Mouse (Mus musculus) kidney, adult 8-10 months (tissue): ENCODE results near the gene 4930595D18Rik.

Experiments used
- DNase-seq, 2 experiments: peaks; one replicate each; pipeline ENCODE4 v3.0.0; 2022

The 4930595D18Rik gene

GRCm38 (mm10) chr12:111165146-111165812, 19.0 kb downstream of the 4930595D18Rik start:
- peak; percentile 30 to 43 for DNase-seq

GRCm38 (mm10) chr12:111164310-111164751, 20.0 kb downstream of the 4930595D18Rik start:
- DNase-seq: peak; percentile 92 to 94

- DNase-seq: no peak
These were observed 21.8 kb downstream of the 4930595D18Rik start for GRCm38 (mm10) chr12:111162312-111163061.

GRCm38 (mm10) chr12:111161943-111162311, 22.4 kb downstream of the 4930595D18Rik start:
- peak in 1 of 2 experiments; percentile 50 for DNase-seq

- DNase-seq: no peak
These were observed 23.4 kb downstream of the 4930595D18Rik start for GRCm38 (mm10) chr12:111160871-111161270.

- DNase-seq: no peak
These were observed 24.4 kb downstream of the 4930595D18Rik start for GRCm38 (mm10) chr12:111159659-111160428.

- no peak for DNase-seq
These were observed 28.5 kb downstream of the 4930595D18Rik start for GRCm38 (mm10) chr12:111155756-111156155.

GRCm38 (mm10) chr12:111154641-111155040, 29.6 kb downstream of the 4930595D18Rik start:
- DNase-seq: no peak

GRCm38 (mm10) chr12:111153946-111154345, 30.3 kb downstream of the 4930595D18Rik start:
- no peak for DNase-seq

GRCm38 (mm10) chr12:111152981-111153710, 31.1 kb downstream of the 4930595D18Rik start:
- no peak for DNase-seq

GRCm38 (mm10) chr12:111152579-111152978, 31.7 kb downstream of the 4930595D18Rik start:
- DNase-seq: no peak

GRCm38 (mm10) chr12:111151422-111152156, 32.7 kb downstream of the 4930595D18Rik start:
- DNase-seq: no peak

- DNase-seq: peak in 1 of 2 experiments; percentile 22
These were observed 34.1 kb downstream of the 4930595D18Rik start for GRCm38 (mm10) chr12:111150236-111150596.

- no peak for DNase-seq
These were observed 34.6 kb downstream of the 4930595D18Rik start for GRCm38 (mm10) chr12:111149495-111150235.

GRCm38 (mm10) chr12:111145269-111145668, 39.0 kb downstream of the 4930595D18Rik start:
- no peak for DNase-seq

- no peak for DNase-seq
These were observed 39.7 kb downstream of the 4930595D18Rik start for GRCm38 (mm10) chr12:111144598-111144997.

- no peak for DNase-seq
These were observed 40.7 kb downstream of the 4930595D18Rik start for GRCm38 (mm10) chr12:111143509-111144063.

GRCm38 (mm10) chr12:111143005-111143508, 41.2 kb downstream of the 4930595D18Rik start:
- DNase-seq: no peak

GRCm38 (mm10) chr12:111137079-111137478, 47.2 kb downstream of the 4930595D18Rik start:
- DNase-seq: no peak

GRCm38 (mm10) chr12:111135953-111136352, 48.3 kb downstream of the 4930595D18Rik start:
- DNase-seq: no peak
